Mouse (Mus musculus) hindbrain, embryonic 16.5 days (tissue): Measurements from ENCODE around the gene Psip1. TPM values are rescaled to one million over a fixed set of nuclear protein-coding genes. Genes with fewer than 3 reads are reported as not detected.
"Not testable (repeated sequence)": the region's sequence is repeated elsewhere in the genome, so short reads cannot be mapped to it uniquely, and the experiment has no call there.

Source experiments
- ATAC-seq: fragments of 200-750 bp; cut with Nextera tagmentation; 2 replicates; pipeline ENCODE4 v1.8.0; 2017; ENCODE audit warnings: moderate TSS enrichment, moderate library complexity
- H3K27ac ChIP-seq: fragments of 300-500 bp; sonication (generic); 2 replicates; pipeline ENCODE4 v1.5.1; 2014; ENCODE audit warnings: low read depth, mild to moderate bottlenecking, control low read depth, low read length, moderate library complexity
- H3K27me3 ChIP-seq: fragments of 300-500 bp; sonication (generic); replicated peaks from 2 replicates; pipeline ENCODE4 v1.6.1; 2014; ENCODE audit warnings: low read length; ENCODE audit not compliant: control insufficient read depth, insufficient read depth
- H3K36me3 ChIP-seq: fragments of 300-500 bp; sonication (generic); 2 replicates; pipeline ENCODE4 v1.6.1; 2014; ENCODE audit warnings: mild to moderate bottlenecking, low read length, moderate library complexity, mixed read lengths; ENCODE audit not compliant: control insufficient read depth, insufficient read depth
- H3K4me1 ChIP-seq: fragments of 300-500 bp; sonication (generic); 2 replicates; pipeline ENCODE4 v1.6.1; 2014; ENCODE audit warnings: low read depth, low read length; ENCODE audit not compliant: control insufficient read depth, insufficient read depth
- H3K4me2 ChIP-seq: fragments of 300-500 bp; sonication (generic); 2 replicates; pipeline ENCODE4 v1.6.1; 2014; ENCODE audit warnings: mild to moderate bottlenecking, low read length, control low read depth, moderate library complexity
- H3K4me3 ChIP-seq: fragments of 300-500 bp; sonication (generic); 2 replicates; pipeline ENCODE4 v1.5.1; 2014; ENCODE audit warnings: mild to moderate bottlenecking, low read length, control low read depth, moderate library complexity
- H3K9ac ChIP-seq: fragments of 300-500 bp; sonication (generic); 2 replicates; pipeline ENCODE4 v1.6.1; 2014; ENCODE audit warnings: low read depth, mild to moderate bottlenecking, control low read depth, low read length, moderate library complexity
- H3K9me3 ChIP-seq: fragments of 300-500 bp; sonication (generic); 2 replicates; pipeline ENCODE4 v1.6.1; 2014; ENCODE audit warnings: mild to moderate bottlenecking, low read length, moderate library complexity; ENCODE audit not compliant: control insufficient read depth
- WGBS: fragments of 180-500 bp; shearing (Covaris S2); extraction: QIAGEN DNeasy Blood & Tissue Kit; methylation state at CpG from one replicate; pipeline ENCODE4 v1.1.7; 2014; 5-methylcytosine and 5-hydroxymethylcytosine counted together
- polyA plus RNA-seq: library from polyadenylated mRNA; unstranded; fragments of >200 nt; fragmentation: Nextera tagmentation; extraction: Ambion mirVana; gene quantifications from 2 replicates; pipeline ENCODE4 v1.2.1, GENCODE M21; 2015

Gene Psip1
- polyA plus RNA-seq, 1 experiment from 2014 or later, result 227 TPM

GRCm38 (mm10) chr4:83524843-83525689 is 38.8 kb upstream of the Psip1 start, which contains the start of gene Ccdc171:
Gene Ccdc171, plus strand, starts transcription at chr4:83525545.
- Histone ChIP-seq H3K9me3 (no peaks in the 10 kb centered on the region), H3K9ac (peak within 1 kb of the TSS; percentile 92), H3K4me3 (peak within 1 kb of the TSS; percentile 84), H3K4me2 (peak within 1 kb of the TSS; percentile 93), H3K36me3 (no peaks in the 10 kb centered on the region), H3K27ac (peak within 1 kb of the TSS; percentile 100), H3K4me1 (peaks cover 12% of the 10 kb centered on the region), H3K27me3 (no peaks in the 10 kb centered on the region)
- ATAC-seq, result peak; percentile 97
- 0% methylated on average over 69 of the region's 73 CpGs for WGBS

GRCm38 (mm10) chr4:83524456-83524842 is 38.2 kb upstream of the Psip1 start:
- 7% methylated on average over 6 of the region's 6 CpGs for WGBS
- peak overlapping the region; percentile 73 for H3K4me2 ChIP-seq
- H3K4me1 ChIP-seq, result peaks cover 12% of the 10 kb centered on the region
- H3K9ac ChIP-seq, result peak overlapping the region; percentile 92
- H3K36me3 ChIP-seq, result no peaks in the 10 kb centered on the region
- no peaks in the 10 kb centered on the region for H3K9me3 ChIP-seq
- H3K27ac ChIP-seq, result peak overlapping the region; percentile 100
- no peak for ATAC-seq
- H3K27me3 ChIP-seq, result no peaks in the 10 kb centered on the region
- peak overlapping the region; percentile 84 for H3K4me3 ChIP-seq

- H3K27me3 ChIP-seq, result no peaks in the 10 kb centered on the region
- H3K4me3 ChIP-seq, result no peak overlapping the region
- H3K4me2 ChIP-seq, result no peak overlapping the region
- no peak for ATAC-seq
- no peak overlapping the region for H3K9ac ChIP-seq
- 25% methylated on average over 5 of the region's 5 CpGs for WGBS
- peaks cover 12% of the 10 kb centered on the region for H3K4me1 ChIP-seq
- H3K9me3 ChIP-seq, result no peaks in the 10 kb centered on the region
- H3K27ac ChIP-seq, result no peak overlapping the region
- no peaks in the 10 kb centered on the region for H3K36me3 ChIP-seq
Observed at GRCm38 (mm10) chr4:83522066-83522465, 35.8 kb upstream of the Psip1 start.

- Histone ChIP-seq H3K27ac (no peak overlapping the region), H3K9me3 (no peaks in the 10 kb centered on the region), H3K4me3 (no peak overlapping the region), H3K36me3 (no peaks in the 10 kb centered on the region), H3K4me1 (peaks cover 6% of the 10 kb centered on the region), H3K4me2 (no peak overlapping the region), H3K27me3 (no peaks in the 10 kb centered on the region), H3K9ac (no peak overlapping the region)
- ATAC-seq, result no peak
- 88% methylated on average over 4 of the region's 4 CpGs for WGBS
Observed at GRCm38 (mm10) chr4:83520308-83520707, 34.0 kb upstream of the Psip1 start.

- no peak overlapping the region for H3K4me3 ChIP-seq
- H3K4me2 ChIP-seq, result no peak overlapping the region
- no peaks in the 10 kb centered on the region for H3K27me3 ChIP-seq
- H3K36me3 ChIP-seq, result no peaks in the 10 kb centered on the region
- H3K9me3 ChIP-seq, result no peaks in the 10 kb centered on the region
- H3K4me1 ChIP-seq, result peaks cover 6% of the 10 kb centered on the region
- ATAC-seq, result no peak
- H3K9ac ChIP-seq, result no peak overlapping the region
- no peak overlapping the region for H3K27ac ChIP-seq
Observed at GRCm38 (mm10) chr4:83519807-83520206, 33.5 kb upstream of the Psip1 start.

- Histone ChIP-seq H3K36me3 (no peaks in the 10 kb centered on the region), H3K4me2 (no peak overlapping the region), H3K4me1 (peaks cover 4% of the 10 kb centered on the region), H3K4me3 (no peak overlapping the region), H3K27me3 (no peaks in the 10 kb centered on the region), H3K9me3 (no peaks in the 10 kb centered on the region), H3K9ac (no peak overlapping the region), H3K27ac (no peak overlapping the region)
- 67% methylated on average over 2 of the region's 2 CpGs for WGBS
- ATAC-seq, result no peak
Observed at GRCm38 (mm10) chr4:83519148-83519547, 32.9 kb upstream of the Psip1 start.

- not testable (repeated sequence) for H3K9ac ChIP-seq, H3K4me2 ChIP-seq, H3K9me3 ChIP-seq, H3K4me1 ChIP-seq, H3K36me3 ChIP-seq, H3K27ac ChIP-seq, ATAC-seq, H3K27me3 ChIP-seq, H3K4me3 ChIP-seq
- WGBS, result 95% methylated on average over 5 of the region's 6 CpGs
Observed at GRCm38 (mm10) chr4:83516144-83516543, 29.9 kb upstream of the Psip1 start.

- Histone ChIP-seq H3K27ac (no peak overlapping the region), H3K4me1 (no peaks in the 10 kb centered on the region), H3K4me3 (no peak overlapping the region), H3K27me3 (no peaks in the 10 kb centered on the region), H3K9ac (no peak overlapping the region), H3K4me2 (no peak overlapping the region), H3K9me3 (no peaks in the 10 kb centered on the region), H3K36me3 (no peaks in the 10 kb centered on the region)
- 81% methylated on average over 10 of the region's 10 CpGs for WGBS
- no peak for ATAC-seq
Observed at GRCm38 (mm10) chr4:83514976-83515669, 28.9 kb upstream of the Psip1 start.

- no peaks in the 10 kb centered on the region for H3K36me3 ChIP-seq
- H3K4me3 ChIP-seq, result no peak overlapping the region
- no peak overlapping the region for H3K27ac ChIP-seq
- H3K4me2 ChIP-seq, result no peak overlapping the region
- WGBS, result 89% methylated on average over 1 of the region's 1 CpGs
- ATAC-seq, result no peak
- H3K27me3 ChIP-seq, result no peaks in the 10 kb centered on the region
- H3K4me1 ChIP-seq, result no peaks in the 10 kb centered on the region
- H3K9me3 ChIP-seq, result no peaks in the 10 kb centered on the region
- H3K9ac ChIP-seq, result no peak overlapping the region
Observed at GRCm38 (mm10) chr4:83514183-83514582, 27.9 kb upstream of the Psip1 start.
